Mouse (Mus musculus): ENCODE measurements around the gene Olfr1431.
"Not testable (repeated sequence)": the region's sequence is repeated elsewhere in the genome, so short reads cannot be mapped to it uniquely, and the experiment has no call there.

- not testable (repeated sequence) for TF ChIP-seq CTCF (IDR thresholded peaks at IDR 0.05; ENCODE audit: control insufficient read depth, insufficient read depth, insufficient read length); MYOD1 (IDR thresholded peaks at IDR 0.05; ENCODE audit: control insufficient read depth, insufficient read length, low read depth); CEBPB (IDR thresholded peaks at IDR 0.05; ENCODE audit: low read depth)
Observed at GRCm38 (mm10) chr19:12232496-12232895, 32.1 kb downstream of the Olfr1431 start, which contains the start of gene Olfr1432.
